Mouse (Mus musculus) left cerebral cortex, postnatal 25 days (tissue): ENCODE measurements at regions not wholly inside any gene's neighbourhood (a gene's known extent, or its start where the extent isn't known, plus 50 kb on each side); places are given as distances from the start of the nearest gene placed in this dataset.

Experiments
- DNase-seq, 2 experiments: peaks; one replicate each; pipeline ENCODE4 v3.0.0; 2022; ENCODE audit warnings: low spot score in 2 of 2, mixed read lengths in 1 of 2
- intact Hi-C: fragments of 180-260 bp; cut with DNase I; formaldehyde crosslinking; loops from one replicate; pipeline ENCODE4 v1.15.1; 2025

GRCm38 (mm10) chr1:12288521-12288920 is 874.6 kb downstream of the A830018L16Rik start:
- intact Hi-C loops: no loop called here
- no peak for DNase-seq

- intact Hi-C loops: no loop called here
- no peak for DNase-seq
Measured at GRCm38 (mm10) chr1:12291787-12292186, 877.9 kb downstream of the A830018L16Rik start.

- intact Hi-C loops: no loop called here
- DNase-seq: no peak
Measured at GRCm38 (mm10) chr1:12318029-12318428, 904.1 kb downstream of the A830018L16Rik start.

- intact Hi-C loops: no loop called here
- DNase-seq: no peak
Measured at GRCm38 (mm10) chr1:12334186-12334585, 920.3 kb downstream of the A830018L16Rik start.

GRCm38 (mm10) chr1:12344726-12345438 is 931.0 kb downstream of the A830018L16Rik start:
- intact Hi-C loops: no loop called here
- DNase-seq: no peak

GRCm38 (mm10) chr1:12345439-12345819 is 931.5 kb downstream of the A830018L16Rik start:
- DNase-seq: peak in 1 of 2 experiments; percentile 20
- intact Hi-C loops: no loop called here

GRCm38 (mm10) chr1:12354531-12354930 is 940.6 kb downstream of the A830018L16Rik start:
- intact Hi-C loops: no loop called here
- no peak for DNase-seq

- intact Hi-C loops: loop anchor here (5.0 to 10.0 kb wide), 3 partner anchors 137 to 356 kb away; no protein-coding TSS in a partner anchor
- DNase-seq: peak; percentile 55 to 92
Measured at GRCm38 (mm10) chr1:12367872-12368271, 954.0 kb downstream of the A830018L16Rik start.

- intact Hi-C loops: loop anchor here (1.0 kb wide), 1 partner anchor 7 kb away; no protein-coding TSS in a partner anchor
- DNase-seq: no peak
Measured at GRCm38 (mm10) chr1:12372968-12373367, 959.1 kb downstream of the A830018L16Rik start.

- DNase-seq: no peak
Measured at GRCm38 (mm10) chr1:12398146-12398884, 984.4 kb downstream of the A830018L16Rik start.

GRCm38 (mm10) chr1:12405391-12406270 is 991.7 kb downstream of the A830018L16Rik start:
- intact Hi-C loops: no loop called here
- peak in 1 of 2 experiments; percentile 28 for DNase-seq

More at GRCm38 (mm10) chr1:12398146-12398884, 984.4 kb downstream of the A830018L16Rik start:
- intact Hi-C loops: no loop called here

GRCm38 (mm10) chr1:12409738-12410523 is 996.0 kb downstream of the A830018L16Rik start:
- intact Hi-C loops: no loop called here
- DNase-seq: no peak

- no peak for DNase-seq
- intact Hi-C loops: no loop called here
Measured at GRCm38 (mm10) chr1:12410524-12410886, 996.6 kb downstream of the A830018L16Rik start.

- DNase-seq: no peak
- intact Hi-C loops: no loop called here
Measured at GRCm38 (mm10) chr1:12424510-12424909, 1010.6 kb downstream of the A830018L16Rik start.

- no peak for DNase-seq
- intact Hi-C loops: no loop called here
Measured at GRCm38 (mm10) chr1:12437894-12438293, 1024.0 kb downstream of the A830018L16Rik start.

GRCm38 (mm10) chr1:12466255-12466654 is 1052.3 kb downstream of the A830018L16Rik start:
- no peak for DNase-seq
- intact Hi-C loops: no loop called here

GRCm38 (mm10) chr1:12478983-12479763 is 1065.3 kb downstream of the A830018L16Rik start:
- no peak for DNase-seq
- intact Hi-C loops: no loop called here

- intact Hi-C loops: loop anchor here (10.0 kb wide), 1 partner anchor 136 kb away; no protein-coding TSS in a partner anchor
- peak in 1 of 2 experiments; percentile 72 for DNase-seq
Measured at GRCm38 (mm10) chr1:12500442-12500841, 1086.5 kb downstream of the A830018L16Rik start.
